Mouse (Mus musculus): Measurements from ENCODE around the gene Ip6k2. TPM values are rescaled to one million over a fixed set of nuclear protein-coding genes. Genes with fewer than 3 reads are reported as not detected.

Gene Ip6k2
- polyA plus RNA-seq, 1 experiment from 2014 or later: 140 TPM

GRCm38 (mm10) chr9:108786494-108786893 lies 2.9 kb downstream of the Ip6k2 start:
- Histone ChIP-seq H3K4me1 (peaks cover 73% of the 10 kb centered on the region), H3K9ac (no peak overlapping the region), H3K36me3 (no peaks in the 10 kb centered on the region; the same call in 1 of the 2 replicates), H3K4me3 (peak overlapping the region; percentile 87), H3K9me3 (replicated peaks) (no peaks in the 10 kb centered on the region), H3K4me2 (replicated peaks) (peak overlapping the region; percentile 77), H3K27ac (no peak overlapping the region), H3K27me3 (no peaks in the 10 kb centered on the region)
- 96% methylated on average over 1 of the region's 1 CpGs for WGBS
- no peak for ATAC-seq (ENCODE audit: low FRiP score)

DNA sequence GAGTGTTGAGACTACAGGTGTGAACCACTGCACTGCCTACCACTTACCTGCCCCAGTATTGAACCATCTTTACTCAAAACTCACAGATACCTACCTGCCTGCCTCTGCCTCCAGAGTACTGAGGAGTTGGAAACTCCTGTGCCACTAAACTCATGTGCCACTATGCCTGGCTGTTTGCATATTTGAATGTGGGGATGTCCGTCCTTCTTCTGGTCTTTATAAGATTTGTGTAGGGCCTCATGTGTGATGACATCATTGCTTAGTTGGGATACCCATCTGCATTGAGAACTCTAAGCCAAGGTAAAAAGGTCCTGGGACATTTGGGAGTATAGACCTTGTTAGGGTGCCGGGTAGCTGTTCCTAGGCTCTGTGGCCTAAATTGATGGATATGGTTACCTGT lies 3.5 kb downstream of the Ip6k2 start:
- peaks cover 76% of the 10 kb centered on the region for H3K4me1 ChIP-seq
- H3K9ac ChIP-seq: no peak overlapping the region
- H3K27me3 ChIP-seq: no peaks in the 10 kb centered on the region
- 97% methylated on average over 2 of the region's 2 CpGs for WGBS
- peak overlapping the region; percentile 25 for H3K4me2 ChIP-seq (replicated peaks)
- no peak for ATAC-seq (ENCODE audit: low FRiP score)
- H3K36me3 ChIP-seq: no peaks in the 10 kb centered on the region; the same call in 1 of the 2 replicates
- no peak overlapping the region for H3K4me3 ChIP-seq
- no peak overlapping the region for H3K27ac ChIP-seq
- no peaks in the 10 kb centered on the region for H3K9me3 ChIP-seq (replicated peaks)

DNA sequence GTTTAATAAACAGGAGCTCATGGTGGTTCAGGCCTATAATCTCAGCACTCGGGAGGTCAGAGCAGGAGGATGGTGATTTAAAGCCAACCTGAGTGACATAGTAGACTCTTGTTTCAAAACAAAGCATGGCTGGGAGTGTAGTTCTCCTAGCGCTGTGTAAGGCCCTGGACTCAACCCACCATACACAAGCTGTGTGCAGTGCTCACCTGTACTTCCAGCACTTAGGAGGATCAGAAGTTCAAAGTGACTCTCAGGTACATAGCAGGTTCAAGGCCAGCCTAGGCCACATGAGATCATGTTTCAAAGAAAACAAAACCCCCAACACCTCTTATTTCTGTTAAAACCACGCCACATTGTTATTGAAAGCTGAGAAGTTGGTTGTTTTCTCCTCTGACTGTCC lies 5.1 kb downstream of the Ip6k2 start:
- Histone ChIP-seq H3K27me3 (no peaks in the 10 kb centered on the region), H3K36me3 (no peaks in the 10 kb centered on the region; the same call in 1 of the 2 replicates), H3K9me3 (replicated peaks) (no peaks in the 10 kb centered on the region), H3K4me2 (replicated peaks) (0 out of 2 replicates have a peak overlapping the region, but pooled peaks have one; percentile 25), H3K27ac (no peak overlapping the region), H3K4me1 (peaks cover 83% of the 10 kb centered on the region), H3K9ac (no peak overlapping the region), H3K4me3 (no peak overlapping the region)
- ATAC-seq (ENCODE audit: low FRiP score): no peak
- WGBS: 84% methylated on average over 3 of the region's 3 CpGs

- no peak overlapping the region for H3K9ac ChIP-seq
- WGBS: 97% methylated on average over 1 of the region's 1 CpGs
Measured at GRCm38 (mm10) chr9:108792307-108792706, 8.7 kb downstream of the Ip6k2 start.

DNA sequence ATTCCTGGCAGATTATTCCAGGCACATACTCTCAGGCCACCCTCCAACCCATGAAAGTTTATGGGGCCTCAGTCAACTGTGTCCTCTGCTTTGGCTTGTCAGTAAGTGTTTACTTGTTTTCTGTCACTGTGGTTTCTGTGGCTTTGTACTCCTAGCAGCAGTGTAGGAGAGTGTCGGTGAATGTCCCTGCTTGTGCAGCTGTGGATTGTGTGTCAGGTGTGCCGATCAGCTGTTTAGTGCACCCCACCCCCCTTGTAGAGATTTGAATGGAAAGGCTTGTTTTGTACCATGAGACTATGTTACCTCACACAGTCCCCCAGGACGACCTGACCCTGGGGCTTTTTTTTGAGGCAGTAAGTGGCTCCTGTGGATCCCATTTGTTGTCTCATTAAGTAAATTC lies 9.1 kb downstream of the Ip6k2 start:
- peaks cover 19% of the 10 kb centered on the region for H3K36me3 ChIP-seq
- H3K4me1 ChIP-seq: peaks cover 88% of the 10 kb centered on the region
- H3K9me3 ChIP-seq (replicated peaks): no peaks in the 10 kb centered on the region
- no peak overlapping the region for H3K4me3 ChIP-seq
- H3K4me2 ChIP-seq (replicated peaks): no peak overlapping the region
- H3K27ac ChIP-seq: no peak overlapping the region
- ATAC-seq (ENCODE audit: low FRiP score): no peak
- H3K27me3 ChIP-seq: no peaks in the 10 kb centered on the region
- WGBS: 48% methylated on average over 3 of the region's 3 CpGs
- no peak overlapping the region for H3K9ac ChIP-seq

More at GRCm38 (mm10) chr9:108792307-108792706, 8.7 kb downstream of the Ip6k2 start:
- H3K36me3 ChIP-seq: peaks cover 15% of the 10 kb centered on the region
- H3K9me3 ChIP-seq (replicated peaks): no peaks in the 10 kb centered on the region
- no peak overlapping the region for H3K27ac ChIP-seq
- no peak overlapping the region for H3K4me3 ChIP-seq
- no peak for ATAC-seq (ENCODE audit: low FRiP score)
- H3K27me3 ChIP-seq: no peaks in the 10 kb centered on the region
- peaks cover 91% of the 10 kb centered on the region for H3K4me1 ChIP-seq
- H3K4me2 ChIP-seq (replicated peaks): no peak overlapping the region

- Histone ChIP-seq H3K9ac (no peak overlapping the region), H3K27me3 (no peaks in the 10 kb centered on the region), H3K4me1 (peaks cover 62% of the 10 kb centered on the region), H3K27ac (no peak overlapping the region), H3K4me3 (no peak overlapping the region), H3K4me2 (replicated peaks) (no peak overlapping the region), H3K36me3 (peaks cover 43% of the 10 kb centered on the region), H3K9me3 (replicated peaks) (no peaks in the 10 kb centered on the region)
- ATAC-seq (ENCODE audit: low FRiP score): no peak
- 62% methylated on average over 2 of the region's 2 CpGs for WGBS
Measured at GRCm38 (mm10) chr9:108795281-108795680, 11.7 kb downstream of the Ip6k2 start.

- H3K9ac ChIP-seq: no peak overlapping the region
- WGBS: 30% methylated on average over 11 of the region's 11 CpGs
Measured at GRCm38 (mm10) chr9:108795762-108796161, 12.2 kb downstream of the Ip6k2 start.

GRCm38 (mm10) chr9:108796351-108796981 lies 12.9 kb downstream of the Ip6k2 start:
- Histone ChIP-seq H3K4me2 (replicated peaks) (0 out of 2 replicates have a peak overlapping the region, but pooled peaks have one; percentile 25), H3K4me3 (no peak overlapping the region), H3K9ac (no peak overlapping the region), H3K9me3 (replicated peaks) (no peaks in the 10 kb centered on the region), H3K36me3 (peaks cover 50% of the 10 kb centered on the region), H3K27me3 (no peaks in the 10 kb centered on the region), H3K4me1 (peaks cover 52% of the 10 kb centered on the region), H3K27ac (0 out of 2 replicates have a peak overlapping the region, but pooled peaks have one; percentile 30)
- WGBS: 68% methylated on average over 4 of the region's 4 CpGs
- no peak for ATAC-seq (ENCODE audit: low FRiP score)

More at GRCm38 (mm10) chr9:108795762-108796161, 12.2 kb downstream of the Ip6k2 start:
- H3K4me3 ChIP-seq: no peak overlapping the region
- 0 out of 2 replicates have a peak, but pooled peaks have one; percentile 67 for ATAC-seq (ENCODE audit: low FRiP score)
- H3K27ac ChIP-seq: no peak overlapping the region
- no peaks in the 10 kb centered on the region for H3K9me3 ChIP-seq (replicated peaks)
- H3K4me2 ChIP-seq (replicated peaks): peak overlapping the region; percentile 25; the same call in 1 of the 2 replicates
- H3K4me1 ChIP-seq: peaks cover 59% of the 10 kb centered on the region
- H3K36me3 ChIP-seq: peaks cover 45% of the 10 kb centered on the region
- H3K27me3 ChIP-seq: no peaks in the 10 kb centered on the region

GRCm38 (mm10) chr9:108797477-108797876 lies 13.9 kb downstream of the Ip6k2 start:
- Histone ChIP-seq H3K27me3 (no peaks in the 10 kb centered on the region), H3K4me2 (replicated peaks) (no peak overlapping the region), H3K4me3 (no peak overlapping the region), H3K9me3 (replicated peaks) (no peaks in the 10 kb centered on the region), H3K4me1 (peaks cover 42% of the 10 kb centered on the region), H3K27ac (no peak overlapping the region), H3K36me3 (peaks cover 60% of the 10 kb centered on the region), H3K9ac (no peak overlapping the region)
- no peak for ATAC-seq (ENCODE audit: low FRiP score)
- 91% methylated on average over 7 of the region's 7 CpGs for WGBS

GRCm38 (mm10) chr9:108798508-108799075 lies 15.0 kb downstream of the Ip6k2 start:
- no peak overlapping the region for H3K27ac ChIP-seq
- no peak for ATAC-seq (ENCODE audit: low FRiP score)
- H3K9ac ChIP-seq: no peak overlapping the region
- H3K36me3 ChIP-seq: peaks cover 68% of the 10 kb centered on the region
- 88% methylated on average over 5 of the region's 5 CpGs for WGBS
- H3K4me1 ChIP-seq: peaks cover 31% of the 10 kb centered on the region
- no peaks in the 10 kb centered on the region for H3K9me3 ChIP-seq (replicated peaks)
- H3K27me3 ChIP-seq: no peaks in the 10 kb centered on the region
- no peak overlapping the region for H3K4me2 ChIP-seq (replicated peaks)
- no peak overlapping the region for H3K4me3 ChIP-seq

DNA sequence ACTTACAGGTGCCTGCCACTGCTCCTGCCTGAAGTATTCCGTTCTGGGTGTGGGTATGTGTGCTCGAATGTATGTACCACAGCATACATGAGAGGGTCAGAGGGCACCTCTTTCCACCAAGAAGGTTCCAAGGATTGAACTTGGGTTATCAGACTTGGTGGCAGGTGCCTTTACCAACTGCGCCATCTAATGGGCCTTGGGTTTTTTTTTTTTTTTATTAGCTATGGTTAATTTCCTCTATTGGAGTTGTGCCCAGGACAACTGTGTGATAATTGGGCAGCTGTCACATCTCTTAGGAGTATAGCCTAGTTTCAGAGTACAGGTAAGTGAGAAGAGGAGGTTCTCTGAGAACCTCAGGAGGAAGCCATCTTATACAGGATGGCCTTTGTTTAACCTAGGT lies 16.0 kb downstream of the Ip6k2 start:
- no peaks in the 10 kb centered on the region for H3K27me3 ChIP-seq
- no peak overlapping the region for H3K9ac ChIP-seq
- ATAC-seq (ENCODE audit: low FRiP score): no peak
- H3K4me1 ChIP-seq: peaks cover 23% of the 10 kb centered on the region
- H3K4me3 ChIP-seq: no peak overlapping the region
- no peak overlapping the region for H3K27ac ChIP-seq
- H3K9me3 ChIP-seq (replicated peaks): no peaks in the 10 kb centered on the region
- H3K36me3 ChIP-seq: peaks cover 78% of the 10 kb centered on the region
- H3K4me2 ChIP-seq (replicated peaks): no peak overlapping the region
- 96% methylated on average over 3 of the region's 3 CpGs for WGBS

- H3K4me1 ChIP-seq: peaks cover 11% of the 10 kb centered on the region
- no peaks in the 10 kb centered on the region for H3K9me3 ChIP-seq (replicated peaks)
- H3K27ac ChIP-seq: no peak overlapping the region
- no peak overlapping the region for H3K4me3 ChIP-seq
- 89% methylated on average over 8 of the region's 8 CpGs for WGBS
- no peaks in the 10 kb centered on the region for H3K27me3 ChIP-seq
- no peak for ATAC-seq (ENCODE audit: low FRiP score)
- H3K4me2 ChIP-seq (replicated peaks): no peak overlapping the region
- no peak overlapping the region for H3K9ac ChIP-seq
- H3K36me3 ChIP-seq: peaks cover 61% of the 10 kb centered on the region
Measured at GRCm38 (mm10) chr9:108805768-108806167, 22.2 kb downstream of the Ip6k2 start.

DNA sequence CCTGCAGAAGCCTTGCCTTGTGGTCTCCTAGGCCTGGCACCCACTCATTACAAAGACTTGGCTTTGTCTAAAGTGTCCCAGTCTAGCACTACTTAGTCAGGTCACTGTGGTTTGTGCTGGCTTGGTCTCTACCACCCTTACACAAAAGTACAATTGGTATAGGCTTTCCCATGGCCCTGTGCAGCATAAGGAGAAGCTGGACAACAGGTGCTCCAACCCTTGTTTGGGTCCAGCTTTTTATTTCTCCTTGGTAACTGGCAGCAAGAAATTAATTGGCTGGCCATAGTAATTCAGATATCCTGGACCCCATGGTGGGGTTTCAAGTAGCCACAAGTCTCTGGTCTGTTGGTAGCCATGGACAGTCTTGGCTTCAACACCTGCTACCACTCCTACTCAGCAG lies 22.8 kb downstream of the Ip6k2 start:
- Histone ChIP-seq H3K36me3 (peaks cover 57% of the 10 kb centered on the region), H3K4me3 (no peak overlapping the region), H3K9me3 (replicated peaks) (no peaks in the 10 kb centered on the region), H3K27ac (no peak overlapping the region), H3K9ac (no peak overlapping the region), H3K27me3 (no peaks in the 10 kb centered on the region), H3K4me1 (peaks cover 11% of the 10 kb centered on the region), H3K4me2 (replicated peaks) (no peak overlapping the region)
- ATAC-seq (ENCODE audit: low FRiP score): no peak

Measured in hindbrain, embryonic 12.5 days (tissue).